Mouse (Mus musculus): ENCODE measurements at regions not wholly inside any gene's neighbourhood (a gene's known extent, or its start where the extent isn't known, plus 50 kb on each side); places are given as distances from the start of the nearest gene placed in this dataset.

DNA sequence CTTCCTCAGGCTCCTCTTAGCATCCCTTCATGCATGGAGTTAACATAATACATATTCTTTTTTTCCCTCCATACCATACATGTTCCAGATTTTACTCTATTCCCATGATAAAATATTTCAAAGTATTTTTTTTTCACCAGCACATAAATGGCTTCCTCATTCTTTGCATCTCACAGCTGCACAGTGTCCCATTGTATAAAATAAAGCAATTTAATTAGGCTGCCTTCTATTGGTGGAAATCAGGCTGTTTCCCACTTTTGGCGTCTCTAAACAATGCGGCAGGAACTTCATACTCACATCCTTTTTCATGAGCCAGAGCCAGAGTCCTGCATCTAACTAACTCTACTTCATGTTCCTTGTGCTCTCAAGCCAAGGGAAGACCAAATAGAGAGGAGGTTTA, 54.9 kb upstream of the Akap13 start:
- no peak overlapping the region for H3K4me3 ChIP-seq (replicated peaks)
- peaks cover 7% of the 10 kb centered on the region for H3K4me1 ChIP-seq
- ATAC-seq (ENCODE audit: insufficient number of reproducible peaks, low FRiP score, low TSS enrichment, low read depth): no peak
- WGBS: 62% methylated on average over 2 of the region's 2 CpGs
- H3K4me2 ChIP-seq (replicated peaks): no peak overlapping the region
- no peak overlapping the region for H3K9ac ChIP-seq
- no peak overlapping the region for H3K27ac ChIP-seq (replicated peaks)
- H3K36me3 ChIP-seq: no peaks in the 10 kb centered on the region
- H3K27me3 ChIP-seq: no peaks in the 10 kb centered on the region
- no peaks in the 10 kb centered on the region for H3K9me3 ChIP-seq (replicated peaks)

DNA sequence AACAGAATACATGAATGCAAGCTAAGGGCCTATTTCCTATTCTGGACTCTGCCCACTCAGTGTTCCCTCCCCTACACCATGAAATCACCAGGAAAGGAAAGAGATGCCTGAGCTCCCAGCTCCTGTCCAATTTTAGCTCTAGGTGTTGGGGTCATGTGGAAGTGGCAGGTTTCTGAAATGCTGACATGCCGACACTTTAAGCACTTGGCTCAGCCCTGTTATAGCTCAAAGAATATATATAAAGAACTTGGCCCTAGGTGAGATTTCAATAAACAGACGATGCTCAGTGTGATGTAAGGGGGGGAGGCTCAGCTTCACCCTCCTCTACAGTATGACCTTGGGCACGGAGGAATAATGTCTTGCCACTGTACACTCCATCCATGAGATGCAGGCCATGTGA, 50.4 kb upstream of the Akap13 start:
- WGBS: 75% methylated on average over 3 of the region's 3 CpGs
- no peak overlapping the region for H3K4me2 ChIP-seq (replicated peaks)
- H3K27me3 ChIP-seq: no peaks in the 10 kb centered on the region
- H3K9me3 ChIP-seq (replicated peaks): no peaks in the 10 kb centered on the region
- H3K9ac ChIP-seq: no peak overlapping the region
- H3K36me3 ChIP-seq: no peaks in the 10 kb centered on the region
- no peak for ATAC-seq (ENCODE audit: insufficient number of reproducible peaks, low FRiP score, low TSS enrichment, low read depth)
- H3K4me1 ChIP-seq: no peaks in the 10 kb centered on the region
- H3K4me3 ChIP-seq (replicated peaks): no peak overlapping the region
- no peak overlapping the region for H3K27ac ChIP-seq (replicated peaks)

Data from embryonic facial prominence, embryonic 15.5 days (tissue).